Mouse (Mus musculus) myocyte (in vitro differentiated cells): ENCODE results near the gene Nprl2.

Experiments used
- E2F4 ChIP-seq: IDR thresholded peaks from one replicate; pipeline ENCODE4 v1.6.1; 2011; ENCODE audit warnings: mild to moderate bottlenecking, control low read depth, moderate library complexity; ENCODE audit not compliant: insufficient read depth
- MAX ChIP-seq: IDR thresholded peaks from one replicate; pipeline ENCODE4 v1.6.1; 2011; ENCODE audit warnings: low read depth, mild to moderate bottlenecking, control low read depth
- POLR2A ChIP-seq: IDR thresholded peaks from one replicate; pipeline ENCODE4 v1.6.1; 2011; ENCODE audit warnings: low read depth, mild to moderate bottlenecking, control low read depth, moderate library complexity; ENCODE audit not compliant: insufficient read length
- POLR2AphosphoS2 ChIP-seq: IDR thresholded peaks from one replicate; pipeline ENCODE4 v1.6.1; 2011; ENCODE audit warnings: low read depth, control low read depth; ENCODE audit not compliant: insufficient read length
- TCF3 ChIP-seq: IDR thresholded peaks from one replicate; pipeline ENCODE4 v1.6.1; 2011; ENCODE audit warnings: low read depth, control low read depth; ENCODE audit not compliant: insufficient read length

- TF ChIP-seq TCF3 (no peak), POLR2AphosphoS2 (no peak), E2F4 (no peak), POLR2A (no peak), MAX (no peak)
These were observed 40.6 kb downstream of the Nprl2 start for GRCm38 (mm10) chr9:107582509-107583062.
